Mouse (Mus musculus): Measurements from ENCODE around the gene Tomm40l. TPM values are rescaled to one million over a fixed set of nuclear protein-coding genes. Genes with fewer than 3 reads are reported as not detected.

The Tomm40l gene
- polyA plus RNA-seq, 1 experiment from 2014 or later: 69.6 TPM

DNA sequence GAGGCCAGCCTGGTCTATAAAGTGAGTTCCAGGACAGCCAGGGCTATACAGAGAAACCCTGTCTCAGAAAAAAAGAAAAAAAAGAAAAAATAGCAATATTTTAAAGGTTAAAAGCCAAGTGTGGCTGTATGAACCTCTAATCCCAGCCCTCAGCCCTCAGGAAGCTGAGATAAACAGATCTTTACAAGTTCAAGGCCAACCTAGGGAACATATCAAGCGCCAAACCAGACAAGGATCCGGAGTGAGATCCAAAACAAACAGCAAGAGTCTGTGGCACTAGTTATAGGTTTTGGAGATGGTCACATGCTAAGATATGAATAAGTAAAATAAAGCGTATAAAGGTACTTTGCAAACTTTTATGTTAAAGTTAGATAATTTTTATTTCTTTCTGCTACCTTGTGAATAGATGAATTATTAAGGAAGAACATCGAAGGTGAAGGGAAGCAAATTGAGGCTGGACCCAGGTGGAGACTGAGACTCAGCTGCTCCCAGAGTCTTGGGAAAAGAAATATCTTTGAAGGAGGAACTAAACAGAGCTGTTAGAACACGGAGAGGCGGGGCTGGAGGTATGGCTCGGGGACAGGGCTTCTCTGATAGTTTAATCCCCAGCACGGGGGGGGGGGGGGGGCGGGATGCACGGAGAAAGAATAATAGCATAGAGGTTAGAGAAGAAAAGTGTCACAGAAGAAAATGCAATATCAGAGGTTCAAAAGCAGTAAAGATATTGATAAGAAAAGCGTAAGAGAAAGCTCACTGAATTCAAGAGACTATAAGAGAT, 18.7 kb downstream of the Tomm40l start:
- Histone ChIP-seq H3K9me3 (ENCODE audit: control insufficient read depth, low read length) (no peaks in the 10 kb centered on the region), H3K9ac (ENCODE audit: low read depth, low read length) (no peak overlapping the region), H3K4me3 (ENCODE audit: low read length) (no peak overlapping the region), H3K4me1 (ENCODE audit: control insufficient read depth, insufficient read depth, low read depth, low read length) (no peaks in the 10 kb centered on the region), H3K36me3 (ENCODE audit: control insufficient read depth, insufficient read depth, low read length) (no peaks in the 10 kb centered on the region), H3K27me3 (replicated peaks; ENCODE audit: control insufficient read depth, insufficient read depth, low read length) (no peaks in the 10 kb centered on the region), H3K4me2 (ENCODE audit: low read length) (no peak overlapping the region), H3K27ac (ENCODE audit: low read depth, low read length) (no peak overlapping the region)
- 61% methylated on average over 10 of the region's 11 CpGs for WGBS
- ATAC-seq: no peak

DNA sequence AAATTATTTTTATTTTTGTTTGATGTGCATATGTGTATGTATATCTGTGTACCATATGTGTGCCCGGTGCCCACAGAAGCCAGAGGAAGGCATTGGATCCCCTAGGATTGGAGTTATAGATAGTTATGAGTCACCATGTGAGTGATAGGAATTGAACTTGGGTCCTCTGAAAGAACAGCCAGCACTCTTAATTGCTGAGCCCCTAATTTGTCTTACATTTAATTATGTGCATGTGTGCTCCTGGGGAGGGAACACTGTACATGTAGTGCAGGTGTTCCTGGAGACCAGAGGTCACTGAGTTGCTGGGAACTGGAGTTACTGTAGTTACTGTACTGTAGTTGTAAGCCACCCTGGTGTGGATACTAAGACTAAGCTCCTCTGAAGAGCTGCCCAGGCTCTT, 21.5 kb downstream of the Tomm40l start:
- no peak for ATAC-seq
- WGBS: 94% methylated on average over 1 of the region's 1 CpGs

DNA sequence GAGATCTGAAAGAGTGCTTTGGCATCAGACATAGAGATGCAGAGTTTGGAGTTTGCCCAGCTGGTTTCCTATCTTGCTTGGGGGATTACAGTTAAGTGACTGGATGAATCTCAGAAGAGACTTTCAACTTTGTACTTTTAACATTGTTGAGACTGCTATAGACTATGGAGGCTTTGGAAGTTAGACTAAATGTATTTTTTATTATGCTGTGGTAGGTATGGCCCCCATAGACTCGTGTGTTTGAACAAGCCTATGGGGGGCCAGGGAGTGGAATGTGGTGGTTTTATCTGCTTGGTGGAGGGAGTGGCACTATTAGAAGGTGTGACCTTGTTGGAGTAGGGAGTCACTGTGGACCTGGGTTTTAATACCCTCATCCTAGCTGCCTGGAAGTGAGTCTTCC, 22.8 kb downstream of the Tomm40l start:
- no peak for ATAC-seq
- WGBS: 57% methylated on average over 1 of the region's 1 CpGs

More for the DNA sequence above, 21.5 kb downstream of the Tomm40l start:
- H3K27me3 ChIP-seq (replicated peaks; ENCODE audit: control insufficient read depth, insufficient read depth, low read length): peaks cover 6% of the 10 kb centered on the region; the same call in 1 of the 2 replicates
- no peak overlapping the region for H3K9ac ChIP-seq (ENCODE audit: low read depth, low read length)
- H3K36me3 ChIP-seq (ENCODE audit: control insufficient read depth, insufficient read depth, low read length): no peaks in the 10 kb centered on the region
- H3K27ac ChIP-seq (ENCODE audit: low read depth, low read length): no peak overlapping the region
- H3K4me2 ChIP-seq (ENCODE audit: low read length): no peak overlapping the region
- no peaks in the 10 kb centered on the region for H3K9me3 ChIP-seq (ENCODE audit: control insufficient read depth, low read length)
- 0 out of 2 replicates have a peak, but pooled peaks cover 1% of the 10 kb centered on the region for H3K4me1 ChIP-seq (ENCODE audit: control insufficient read depth, insufficient read depth, low read depth, low read length)
- H3K4me3 ChIP-seq (ENCODE audit: low read length): no peak overlapping the region

DNA sequence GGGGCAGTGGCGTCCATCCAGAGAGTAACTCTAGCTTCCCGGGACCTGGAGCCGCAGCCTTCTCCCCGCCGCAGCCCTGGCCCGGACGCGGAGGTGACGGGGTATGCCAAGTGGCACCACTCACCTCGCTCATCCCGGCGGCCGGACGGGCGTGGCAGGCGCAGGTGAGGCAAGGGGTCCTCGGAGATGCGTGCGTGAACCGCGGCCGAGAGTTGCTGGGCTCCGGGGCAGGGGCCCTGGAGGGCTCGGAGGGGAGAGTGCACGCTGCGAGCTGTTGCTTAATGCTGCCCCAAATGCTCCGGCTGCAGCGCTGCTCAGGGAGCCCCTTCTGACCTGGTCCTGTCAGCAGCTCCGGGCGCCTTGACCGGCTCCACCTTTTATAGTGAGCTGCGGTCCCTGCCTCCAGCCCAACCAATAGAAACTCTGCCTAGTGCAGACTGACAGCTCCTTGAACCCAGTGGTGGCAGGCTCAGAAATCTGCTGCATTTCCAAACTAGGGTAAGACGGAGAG, 26.4 kb downstream of the Tomm40l start, which contains the start of gene Pcp4l1:
TSS of gene Pcp4l1 (minus strand) at position 382 of the 511 bp plus-strand sequence.
- peak within 1 kb of the TSS; percentile 96 for H3K4me2 ChIP-seq (ENCODE audit: low read length)
- H3K27me3 ChIP-seq (replicated peaks; ENCODE audit: control insufficient read depth, insufficient read depth, low read length): peaks cover 6% of the 10 kb centered on the region; the same call in 1 of the 2 replicates
- H3K36me3 ChIP-seq (ENCODE audit: control insufficient read depth, insufficient read depth, low read length): no peaks in the 10 kb centered on the region
- H3K4me3 ChIP-seq (ENCODE audit: low read length): peak within 1 kb of the TSS; percentile 63
- under 1% methylated on average over 33 of the region's 33 CpGs for WGBS
- H3K27ac ChIP-seq (ENCODE audit: low read depth, low read length): no peak within 1 kb of the TSS; the same call in 1 of the 2 replicates
- ATAC-seq: peak; percentile 89
- no peaks in the 10 kb centered on the region for H3K9me3 ChIP-seq (ENCODE audit: control insufficient read depth, low read length)
- peak within 1 kb of the TSS; percentile 66 for H3K9ac ChIP-seq (ENCODE audit: low read depth, low read length)
- H3K4me1 ChIP-seq (ENCODE audit: control insufficient read depth, insufficient read depth, low read depth, low read length): peaks cover 18% of the 10 kb centered on the region

More for the DNA sequence above, 22.8 kb downstream of the Tomm40l start:
- H3K9ac ChIP-seq (ENCODE audit: low read depth, low read length): no peak overlapping the region
- peaks cover 6% of the 10 kb centered on the region; the same call in 1 of the 2 replicates for H3K27me3 ChIP-seq (replicated peaks; ENCODE audit: control insufficient read depth, insufficient read depth, low read length)
- H3K27ac ChIP-seq (ENCODE audit: low read depth, low read length): no peak overlapping the region
- no peaks in the 10 kb centered on the region for H3K9me3 ChIP-seq (ENCODE audit: control insufficient read depth, low read length)
- H3K4me1 ChIP-seq (ENCODE audit: control insufficient read depth, insufficient read depth, low read depth, low read length): peaks cover 8% of the 10 kb centered on the region
- no peak overlapping the region for H3K4me3 ChIP-seq (ENCODE audit: low read length)
- no peaks in the 10 kb centered on the region for H3K36me3 ChIP-seq (ENCODE audit: control insufficient read depth, insufficient read depth, low read length)
- no peak overlapping the region for H3K4me2 ChIP-seq (ENCODE audit: low read length)

GRCm38 (mm10) chr1:171195046-171195822, 27.1 kb downstream of the Tomm40l start:
- ATAC-seq: no peak
- Histone ChIP-seq H3K4me1 (ENCODE audit: control insufficient read depth, insufficient read depth, low read depth, low read length) (peaks cover 18% of the 10 kb centered on the region), H3K4me2 (ENCODE audit: low read length) (peak overlapping the region; percentile 96), H3K9ac (ENCODE audit: low read depth, low read length) (peak overlapping the region; percentile 66), H3K36me3 (ENCODE audit: control insufficient read depth, insufficient read depth, low read length) (no peaks in the 10 kb centered on the region), H3K9me3 (ENCODE audit: control insufficient read depth, low read length) (no peaks in the 10 kb centered on the region), H3K27ac (ENCODE audit: low read depth, low read length) (no peak overlapping the region; the same call in 1 of the 2 replicates), H3K4me3 (ENCODE audit: low read length) (peak overlapping the region; percentile 63), H3K27me3 (replicated peaks; ENCODE audit: control insufficient read depth, insufficient read depth, low read length) (peaks cover 6% of the 10 kb centered on the region; the same call in 1 of the 2 replicates)
- 5% methylated on average over 20 of the region's 20 CpGs for WGBS

DNA sequence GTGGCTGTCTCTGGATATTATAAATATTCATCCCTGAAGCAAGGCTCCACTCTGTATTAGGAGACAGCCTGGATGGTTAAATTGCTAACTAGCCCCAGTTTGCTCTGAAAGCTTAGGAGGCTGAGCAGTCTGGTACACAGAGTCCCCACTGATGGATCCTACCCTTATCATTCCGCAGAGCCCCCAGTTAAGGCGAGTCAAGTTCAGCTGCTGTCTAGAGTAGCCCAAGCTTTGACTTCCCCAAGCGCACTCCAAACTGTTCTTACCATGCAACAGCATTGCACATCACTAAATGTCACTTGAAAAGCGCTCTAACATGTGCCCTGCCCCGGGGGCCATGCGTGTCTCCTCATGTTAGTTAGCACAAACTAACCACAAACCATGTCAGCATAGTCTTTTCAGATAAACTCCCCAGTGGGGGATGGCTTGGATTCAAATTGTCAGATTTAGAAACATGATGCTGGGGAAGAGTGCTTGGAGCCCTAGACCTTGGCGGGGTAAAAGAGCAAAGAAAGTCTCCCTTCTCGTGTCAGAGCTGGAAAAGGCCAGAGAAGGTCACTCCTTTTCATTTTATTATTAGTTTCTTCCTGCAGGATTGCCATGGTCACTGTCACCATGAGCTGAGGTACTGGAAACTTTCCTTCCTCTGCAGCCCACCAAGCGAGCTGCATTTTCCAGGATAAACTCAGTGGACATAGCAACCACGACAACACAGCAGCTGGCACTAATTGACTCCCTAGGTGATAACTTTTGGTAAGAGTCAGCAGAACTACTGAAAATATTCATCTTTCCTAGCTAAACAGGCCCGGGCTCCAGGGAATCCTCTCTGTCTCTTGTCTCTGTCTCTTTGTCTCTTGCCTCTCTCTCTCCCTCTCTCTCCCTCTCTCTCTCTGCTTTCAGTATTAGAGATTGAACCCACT, 28.1 kb downstream of the Tomm40l start:
- no peaks in the 10 kb centered on the region for H3K9me3 ChIP-seq (ENCODE audit: control insufficient read depth, low read length)
- no peak for ATAC-seq
- H3K27ac ChIP-seq (ENCODE audit: low read depth, low read length): no peak overlapping the region
- no peak overlapping the region for H3K9ac ChIP-seq (ENCODE audit: low read depth, low read length)
- H3K4me1 ChIP-seq (ENCODE audit: control insufficient read depth, insufficient read depth, low read depth, low read length): peaks cover 19% of the 10 kb centered on the region
- H3K36me3 ChIP-seq (ENCODE audit: control insufficient read depth, insufficient read depth, low read length): no peaks in the 10 kb centered on the region
- H3K27me3 ChIP-seq (replicated peaks; ENCODE audit: control insufficient read depth, insufficient read depth, low read length): peaks cover 6% of the 10 kb centered on the region; the same call in 1 of the 2 replicates
- H3K4me3 ChIP-seq (ENCODE audit: low read length): peak overlapping the region; percentile 1; the same call in 1 of the 2 replicates
- H3K4me2 ChIP-seq (ENCODE audit: low read length): peak overlapping the region; percentile 58; the same call in 1 of the 2 replicates
- 27% methylated on average over 11 of the region's 11 CpGs for whole genome bisulfite sequencing

GRCm38 (mm10) chr1:171193093-171193840, 29.0 kb downstream of the Tomm40l start:
- Histone ChIP-seq H3K36me3 (ENCODE audit: control insufficient read depth, insufficient read depth, low read length) (no peaks in the 10 kb centered on the region), H3K9ac (ENCODE audit: low read depth, low read length) (peak overlapping the region; percentile 30; the same call in 1 of the 2 replicates), H3K27ac (ENCODE audit: low read depth, low read length) (peak overlapping the region; percentile 30), H3K4me3 (ENCODE audit: low read length) (peak overlapping the region; percentile 32), H3K9me3 (ENCODE audit: control insufficient read depth, low read length) (no peaks in the 10 kb centered on the region), H3K27me3 (replicated peaks; ENCODE audit: control insufficient read depth, insufficient read depth, low read length) (peaks cover 6% of the 10 kb centered on the region; the same call in 1 of the 2 replicates), H3K4me2 (ENCODE audit: low read length) (peak overlapping the region; percentile 58), H3K4me1 (ENCODE audit: control insufficient read depth, insufficient read depth, low read depth, low read length) (peaks cover 23% of the 10 kb centered on the region)
- 3% methylated on average over 18 of the region's 18 CpGs for WGBS
- peak; percentile 21; the same call in 1 of the 2 replicates for ATAC-seq

GRCm38 (mm10) chr1:171192283-171192682, 30.0 kb downstream of the Tomm40l start:
- H3K27me3 ChIP-seq (replicated peaks; ENCODE audit: control insufficient read depth, insufficient read depth, low read length): peaks cover 4% of the 10 kb centered on the region; the same call in 1 of the 2 replicates
- H3K9me3 ChIP-seq (ENCODE audit: control insufficient read depth, low read length): no peaks in the 10 kb centered on the region
- 55% methylated on average over 10 of the region's 10 CpGs for WGBS
- no peak overlapping the region for H3K27ac ChIP-seq (ENCODE audit: low read depth, low read length)
- H3K36me3 ChIP-seq (ENCODE audit: control insufficient read depth, insufficient read depth, low read length): no peaks in the 10 kb centered on the region
- H3K4me1 ChIP-seq (ENCODE audit: control insufficient read depth, insufficient read depth, low read depth, low read length): peaks cover 23% of the 10 kb centered on the region
- H3K9ac ChIP-seq (ENCODE audit: low read depth, low read length): no peak overlapping the region
- H3K4me3 ChIP-seq (ENCODE audit: low read length): no peak overlapping the region
- H3K4me2 ChIP-seq (ENCODE audit: low read length): no peak overlapping the region
- ATAC-seq: no peak

Measured in hindbrain, embryonic 16.5 days (tissue).